Mouse (Mus musculus): ENCODE results near the gene Fap.

DNA sequence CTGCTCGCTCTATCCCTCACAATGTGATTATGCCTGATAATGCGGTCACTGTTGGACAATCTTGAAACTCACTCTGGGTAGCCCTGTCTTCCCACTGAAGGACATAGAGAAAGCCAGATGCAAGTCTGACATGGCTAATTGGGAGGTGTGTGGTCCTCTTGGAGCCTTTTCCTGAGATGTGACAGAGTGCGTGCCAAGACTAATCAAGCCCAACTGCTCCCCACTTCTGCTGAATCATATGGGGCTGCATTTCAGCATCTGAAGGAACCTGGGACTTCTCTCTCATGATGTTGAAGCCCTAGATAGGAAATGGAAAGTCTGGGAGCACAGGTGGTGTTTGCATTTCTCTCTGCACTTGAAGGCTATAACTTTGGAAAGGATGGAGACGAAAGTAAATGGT is 39.3 kb upstream of the Fap start:
- TF ChIP-seq CTCF (IDR thresholded peaks at IDR 0.05; ENCODE audit: insufficient read depth, low read length) (no peak), POLR2A (IDR thresholded peaks at IDR 0.05; ENCODE audit: borderline replicate concordance, extremely low read depth, low read depth, low read length) (no peak)
